Mouse (Mus musculus): ENCODE data around the gene Mylk.

GRCm38 (mm10) chr16:34783536-34783935 is 38.5 kb downstream of the Mylk start:
- no peak for TF ChIP-seq POLR2A (IDR thresholded peaks at IDR 0.05; ENCODE audit: low read depth, low read length)
- no peak for TF ChIP-seq ZC3H11A (IDR thresholded peaks at IDR 0.05; ENCODE audit: low read depth, low read length)
- no peak for TF ChIP-seq CTCF (conservative IDR thresholded peaks at IDR 0.05 in 1 of 2, IDR thresholded peaks at IDR 0.05 in 1 of 2; ENCODE audit: low read depth in 2 of 2, low read length in 2 of 2)
- TF ChIP-seq MAX (IDR thresholded peaks at IDR 0.05; ENCODE audit: low read length) = no peak
- TF ChIP-seq MAFK (IDR thresholded peaks at IDR 0.05; ENCODE audit: insufficient replicate concordance, low read length) = no peak
- no peak for TF ChIP-seq GABPA (IDR thresholded peaks at IDR 0.05; ENCODE audit: insufficient replicate concordance, low read depth, low read length)
- no peak for TF ChIP-seq EP300 (IDR thresholded peaks at IDR 0.05; ENCODE audit: low read length)

Measured in CH12.LX (cell line).